Mouse (Mus musculus) left cerebral cortex, adult 9 months (tissue): Measurements from ENCODE around the gene Smtn.

ENCODE experiments used
- DNase-seq, 2 experiments: peaks; one replicate each; pipeline ENCODE4 v3.0.0; 2022; ENCODE audit warnings: low spot score in 2 of 2

Smtn gene

DNA sequence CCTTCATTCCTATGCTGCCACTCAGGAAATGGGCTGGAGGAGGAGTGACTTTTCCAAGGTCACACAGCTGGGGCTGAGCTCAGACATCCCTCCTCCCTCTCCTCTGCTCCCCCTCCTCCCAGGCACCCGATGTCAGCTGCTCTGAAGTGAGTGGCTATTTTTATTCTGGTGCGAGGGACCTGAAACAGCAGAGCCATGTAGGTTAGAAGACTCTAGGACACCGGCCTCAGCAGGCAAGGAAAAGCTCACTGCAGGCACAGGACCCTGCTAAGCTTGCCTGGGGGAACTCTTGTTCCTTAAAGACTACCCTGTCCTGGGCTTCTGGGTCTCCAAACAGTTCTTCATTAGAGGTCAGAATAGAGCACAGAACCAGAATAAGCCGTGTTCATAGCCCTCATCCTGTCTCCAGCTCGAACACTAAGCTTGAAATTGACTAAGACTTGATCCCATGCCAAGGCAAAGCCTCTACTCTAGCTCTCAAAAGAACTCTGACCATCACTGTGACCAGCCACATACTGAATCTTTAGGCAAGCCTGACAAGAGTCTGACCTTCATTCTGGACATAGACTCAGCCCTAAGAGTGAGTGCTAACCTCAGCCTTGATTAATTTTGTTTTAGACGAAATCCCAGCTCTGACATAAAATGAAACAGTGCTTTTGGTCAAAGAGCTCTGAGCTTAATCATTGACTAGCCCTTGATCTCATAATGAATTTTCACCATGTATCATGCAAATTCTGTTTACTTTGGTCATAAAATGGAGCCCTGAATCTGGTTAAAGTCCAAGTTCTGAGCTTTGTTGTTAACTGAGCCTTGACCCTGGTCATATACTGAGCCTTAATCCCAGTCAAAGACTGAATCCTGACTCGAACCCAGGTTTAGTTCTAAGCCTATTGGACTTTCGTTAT lies 31.0 kb downstream of the Smtn start:
- DNase-seq: no peak

DNA sequence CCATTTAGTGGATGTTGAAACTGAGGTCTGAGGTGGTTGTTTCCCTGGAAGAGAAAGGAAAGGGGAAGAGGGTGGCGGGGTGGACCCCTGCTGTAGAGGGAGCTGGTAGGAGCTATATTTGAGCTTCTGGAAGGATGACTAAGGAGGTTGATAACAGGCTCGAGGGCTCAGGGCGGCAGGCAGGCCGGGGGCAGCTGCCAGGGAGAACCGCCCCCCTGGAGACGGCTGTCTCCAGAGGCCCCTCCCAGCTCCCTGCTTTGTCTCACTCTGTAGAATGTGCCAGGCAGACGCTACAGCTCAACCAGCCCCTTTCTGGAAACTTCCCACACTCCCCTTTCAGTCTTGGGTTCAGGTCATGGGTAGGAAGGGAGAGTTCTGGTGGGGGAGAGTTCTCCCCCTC lies 32.2 kb downstream of the Smtn start:
- peak in 1 of 2 experiments; percentile 70 for DNase-seq

DNA sequence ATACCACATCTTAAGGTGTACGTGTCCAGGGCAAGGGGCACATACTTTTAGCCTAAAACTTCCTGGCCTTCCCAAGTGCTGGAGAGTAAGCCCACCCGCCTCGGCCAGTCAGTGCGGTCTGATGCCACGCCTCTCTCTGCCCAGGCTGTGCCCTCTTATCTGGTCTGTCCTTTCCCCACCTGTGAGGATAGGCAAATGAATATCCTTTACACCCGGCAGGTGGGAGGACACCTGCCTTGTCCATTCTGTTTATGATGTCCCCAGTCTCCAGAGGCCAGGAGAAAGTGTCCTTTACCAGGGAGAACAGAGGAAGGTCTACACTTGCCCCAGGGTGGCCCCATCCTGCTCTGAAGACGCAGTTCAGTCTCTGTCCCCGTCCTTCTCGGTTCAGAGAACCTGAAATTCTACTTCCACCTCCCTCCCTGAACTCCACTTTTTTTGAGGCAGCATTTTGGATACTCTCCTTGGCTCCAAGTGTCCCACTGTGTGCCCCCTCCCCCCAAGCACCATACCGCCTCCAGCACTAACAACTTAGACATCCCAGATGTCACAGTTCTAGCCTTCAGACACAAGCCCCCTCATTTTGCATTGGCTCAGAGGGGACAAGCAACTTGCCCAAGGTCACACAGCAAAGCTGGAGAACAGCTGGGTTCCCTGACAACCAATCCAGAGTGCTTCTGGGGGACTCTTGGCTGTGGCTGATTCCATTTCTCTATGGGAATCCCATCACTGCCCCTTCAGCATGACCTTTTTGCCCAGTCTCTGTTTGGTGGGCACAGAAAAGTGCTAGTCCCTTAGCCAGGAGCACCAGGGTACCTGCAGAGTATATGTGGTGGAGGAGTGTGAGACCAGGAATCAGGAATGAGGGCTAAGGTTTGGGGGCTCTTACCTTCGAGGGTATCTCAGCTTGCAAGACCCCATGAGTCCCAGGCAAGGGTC lies 36.4 kb downstream of the Smtn start:
- DNase-seq: no peak

DNA sequence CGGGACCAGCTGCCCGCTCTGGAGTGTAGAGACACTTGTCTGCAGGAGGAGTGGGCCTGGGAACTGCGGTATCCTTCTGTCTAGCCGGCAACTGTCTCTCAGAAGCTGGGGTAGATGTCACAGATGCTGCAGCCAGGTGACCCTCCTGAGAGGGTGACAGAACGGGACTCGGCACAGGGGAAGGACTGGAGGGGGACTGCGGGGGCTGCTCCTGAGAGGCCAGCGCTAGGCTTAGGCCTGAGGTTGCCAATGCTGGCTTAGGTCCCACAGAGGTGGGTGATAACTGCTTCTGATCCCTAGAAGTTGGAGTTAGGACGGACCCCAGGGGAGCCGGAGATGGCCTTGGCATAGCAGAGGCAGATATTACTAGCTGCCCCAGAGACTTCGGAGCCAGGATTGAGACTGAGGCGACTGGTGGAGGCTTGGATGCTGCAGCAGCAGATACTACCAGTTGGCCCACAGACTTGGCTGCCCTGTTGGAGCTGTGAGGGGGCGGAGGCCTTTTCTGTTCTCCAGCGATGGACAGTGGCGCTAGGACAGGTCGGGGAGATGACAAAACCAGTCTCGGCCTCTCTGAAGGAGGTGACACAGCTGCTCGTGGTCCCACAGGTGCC lies 37.8 kb downstream of the Smtn start:
- no peak for DNase-seq

DNA sequence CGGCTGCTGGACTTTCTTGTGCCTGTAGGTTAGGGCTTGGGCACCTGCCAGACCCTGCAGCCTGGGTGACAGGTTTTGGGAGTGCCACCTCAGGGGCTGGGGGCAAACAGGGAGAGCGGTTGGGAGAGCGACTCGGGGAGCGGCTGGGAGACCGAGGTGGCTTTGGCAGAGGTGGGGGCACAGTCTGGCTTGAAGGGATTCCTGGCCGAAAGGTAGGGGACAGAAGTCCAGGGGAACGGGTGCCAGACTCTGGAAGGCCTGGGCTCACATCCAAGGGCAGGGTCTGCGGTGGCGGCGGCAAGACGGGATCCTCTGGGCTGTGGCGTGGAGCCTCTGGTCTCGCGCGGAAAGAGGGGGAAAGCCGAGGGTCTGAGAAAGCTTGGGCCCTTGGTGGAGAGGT lies 38.4 kb downstream of the Smtn start:
- DNase-seq: no peak

DNA sequence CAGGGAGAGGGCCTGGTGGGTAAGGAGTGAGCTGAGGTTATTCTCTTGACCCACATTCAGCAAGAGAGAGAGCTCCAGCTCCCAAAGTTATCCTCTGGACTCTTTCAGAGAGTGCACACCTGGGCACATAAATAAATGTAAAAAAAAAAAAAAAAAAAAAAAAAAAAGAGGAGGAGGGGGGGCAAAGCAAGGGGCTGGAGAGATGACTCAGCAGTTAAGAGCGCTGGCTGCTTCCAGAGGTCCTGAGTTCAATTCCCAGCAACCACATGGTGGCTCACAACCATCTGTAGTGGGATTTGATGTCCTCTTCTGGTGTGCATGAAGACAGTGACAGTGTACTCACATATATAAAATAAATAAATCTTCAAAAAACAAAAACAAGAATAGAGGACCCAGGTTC lies 43.1 kb downstream of the Smtn start:
- no peak for DNase-seq

DNA sequence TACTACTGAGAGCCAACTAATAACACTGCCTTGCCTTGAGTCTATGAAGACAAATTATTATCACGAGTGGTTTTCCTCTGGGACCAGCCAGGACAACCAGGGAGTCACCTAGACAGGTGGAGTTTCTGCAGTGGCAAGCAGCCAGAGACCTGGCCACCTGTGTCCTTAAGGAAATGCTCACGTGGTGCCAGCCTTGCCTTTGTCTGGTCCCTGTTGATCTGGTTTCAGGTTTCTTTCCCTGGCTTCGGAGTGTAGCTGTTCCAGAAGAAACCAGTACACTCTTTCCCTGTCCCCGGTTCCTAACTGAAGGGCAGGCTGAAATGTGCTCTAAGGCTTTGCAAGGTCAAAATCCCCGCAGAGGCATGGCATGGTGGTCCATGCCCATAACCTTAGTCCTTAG lies 43.7 kb downstream of the Smtn start:
- no peak for DNase-seq

DNA sequence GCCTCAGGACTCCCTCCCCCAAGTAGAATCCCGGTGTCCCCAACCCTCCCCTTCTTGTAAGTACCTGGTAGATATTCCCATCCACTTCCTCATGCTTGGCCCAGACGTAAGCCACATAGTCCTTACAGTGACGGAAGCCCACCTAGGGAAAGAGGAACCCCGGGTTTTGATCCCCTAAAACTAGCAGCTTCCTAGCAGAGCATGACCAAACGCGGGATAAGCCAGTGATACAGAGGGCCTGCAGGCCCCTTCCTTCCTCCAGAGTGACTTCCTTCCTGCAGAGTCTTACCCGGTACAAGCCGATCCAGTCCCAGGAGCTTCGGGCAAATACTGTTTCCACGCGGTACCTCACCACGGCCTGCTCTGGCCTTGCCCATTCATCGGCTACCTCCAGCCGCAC lies 44.9 kb downstream of the Smtn start:
- no peak for DNase-seq

DNA sequence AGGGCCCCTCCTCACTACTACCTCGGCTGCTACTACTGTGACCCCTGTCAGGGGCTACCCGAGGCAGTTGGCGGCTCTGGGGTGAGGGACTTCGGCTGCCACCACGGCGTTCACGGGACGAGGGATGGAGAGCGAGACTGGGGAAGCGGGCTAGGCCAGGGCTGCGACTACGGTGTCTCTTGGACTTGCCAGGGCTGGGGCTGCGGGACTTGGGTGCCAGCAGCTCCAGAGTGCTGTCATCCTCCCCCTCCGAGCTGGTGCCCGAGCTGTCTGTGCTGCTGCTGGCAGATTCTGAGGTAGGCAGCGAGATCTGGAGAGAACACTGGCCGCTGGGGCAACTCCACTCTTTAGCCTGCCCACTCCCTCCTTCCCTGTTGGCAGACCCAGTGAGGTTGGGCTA lies 45.6 kb downstream of the Smtn start:
- no peak for DNase-seq

DNA sequence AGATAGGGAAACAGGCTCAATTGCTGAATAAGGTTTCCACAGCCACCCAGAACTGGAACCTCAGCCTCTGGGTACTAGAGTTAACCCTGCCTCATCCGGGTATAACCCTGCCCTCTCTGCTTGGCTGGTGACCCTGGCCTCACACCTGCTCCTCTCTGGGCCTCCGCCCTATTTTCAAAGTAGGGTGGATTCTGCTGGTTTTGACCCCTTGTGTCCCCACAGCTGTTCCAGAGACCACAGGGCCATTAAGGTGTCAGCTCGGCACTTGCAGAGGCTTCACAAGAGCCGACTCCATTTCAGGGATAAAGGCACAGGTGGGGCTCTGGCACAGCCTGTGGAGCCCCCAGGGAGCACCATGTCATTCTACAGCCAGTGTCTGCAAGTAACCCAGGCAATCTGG lies 47.7 kb downstream of the Smtn start:
- DNase-seq: no peak

DNA sequence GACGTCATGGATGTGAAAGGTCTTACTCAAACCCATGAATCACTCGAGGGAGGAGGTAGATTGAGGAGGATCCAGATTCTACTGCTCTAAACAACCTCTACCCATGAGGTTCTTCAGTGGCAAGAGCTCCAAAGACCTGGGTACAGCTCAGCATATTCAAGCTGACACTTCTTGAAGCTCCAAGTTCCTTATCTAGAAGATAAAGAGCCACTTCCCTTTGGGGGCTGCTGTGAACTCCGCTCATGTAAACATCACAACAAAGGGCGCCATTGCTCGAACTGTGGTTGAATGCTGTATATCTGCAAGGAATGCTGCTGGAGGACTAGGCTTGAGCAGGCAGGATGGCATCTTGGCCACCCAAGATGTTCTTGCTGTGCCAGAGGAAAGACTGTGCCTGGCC lies 51.4 kb downstream of the Smtn start:
- DNase-seq: no peak

DNA sequence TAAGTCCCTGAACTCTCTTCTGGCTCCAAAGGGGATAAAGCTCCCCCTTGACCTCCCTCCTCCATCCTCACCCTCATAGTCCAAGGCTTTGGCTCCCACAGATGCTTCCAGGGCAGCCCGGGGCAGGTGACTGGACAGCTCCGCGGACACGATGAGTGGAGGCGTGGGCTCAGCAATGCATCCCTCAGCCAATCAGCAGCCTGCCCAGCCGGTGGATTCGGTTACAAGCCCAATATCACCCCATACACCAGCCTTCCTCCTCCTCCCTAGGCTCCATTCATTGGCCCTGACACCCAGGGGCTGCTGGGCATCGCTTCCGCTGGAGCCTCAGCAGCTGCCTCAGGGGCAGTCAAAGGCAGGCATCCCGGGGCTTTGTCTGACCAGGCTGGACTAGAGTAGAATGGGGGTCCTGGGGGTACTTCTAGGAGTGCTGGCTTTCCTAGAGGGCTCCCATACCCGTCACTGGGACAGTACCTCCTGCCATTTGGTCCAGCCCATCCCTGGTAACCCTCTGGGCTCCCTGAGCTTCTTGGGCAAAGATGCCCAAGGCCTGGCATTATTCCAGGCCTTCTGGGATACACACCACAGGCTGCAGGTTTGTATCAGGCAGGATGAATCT lies 52.4 kb downstream of the Smtn start, which contains the start of gene Pla2g3:
TSS of gene Pla2g3 (plus strand) at position 333 of the 619 bp plus-strand sequence.
- DNase-seq: no peak

DNA sequence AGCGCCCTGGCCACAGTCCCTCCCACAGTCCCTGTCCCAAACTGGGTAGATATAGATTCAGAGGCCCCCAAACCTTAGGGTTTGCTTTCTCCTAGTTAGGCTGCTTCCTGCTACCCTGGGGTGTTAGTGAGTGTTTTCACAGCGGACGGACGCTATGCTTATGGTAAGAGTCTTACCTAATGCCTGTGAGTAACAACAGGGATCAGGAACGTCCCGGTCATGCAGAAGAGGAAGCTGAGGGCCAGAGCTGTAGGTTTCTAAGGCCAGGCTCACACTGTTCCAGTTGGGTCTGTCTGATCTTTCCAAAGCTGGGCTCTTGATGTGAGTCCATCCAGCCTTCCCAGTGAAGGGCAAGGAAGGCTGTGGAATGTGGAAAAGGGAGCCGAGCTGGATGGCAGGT lies 54.1 kb downstream of the Smtn start:
- no peak for DNase-seq

DNA sequence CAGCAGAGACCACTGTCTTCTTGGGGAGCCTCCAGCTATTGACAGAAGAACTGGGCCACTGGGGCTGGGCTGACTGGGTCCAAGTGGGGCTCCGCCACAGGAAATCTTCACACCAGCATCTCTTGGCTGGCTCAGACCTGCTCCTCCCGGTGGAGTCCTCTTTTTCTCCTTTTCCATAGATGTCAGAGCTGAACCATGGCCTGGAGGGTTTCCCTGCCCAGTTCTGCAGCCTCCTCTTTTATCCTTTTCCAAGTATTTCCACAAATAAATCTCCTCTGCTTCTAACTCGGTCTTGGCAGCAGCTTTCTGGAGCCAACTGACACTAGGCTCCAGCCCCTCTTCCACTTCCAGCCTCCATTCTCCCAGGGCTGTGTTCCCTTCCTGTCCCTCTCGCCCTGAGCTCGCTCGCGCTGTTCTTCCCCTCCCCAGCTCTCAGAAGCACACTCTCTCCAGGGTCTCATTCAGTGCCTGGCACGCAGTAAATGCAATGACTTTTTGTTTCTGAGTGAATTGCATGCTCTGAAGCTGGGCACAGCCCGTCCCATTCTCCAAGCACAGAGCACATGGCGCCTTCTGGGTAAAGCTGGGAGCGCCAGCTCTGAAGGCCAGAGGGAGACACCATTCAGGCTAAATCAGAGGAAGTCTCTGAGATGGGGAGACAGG lies 56.3 kb downstream of the Smtn start:
- peak; percentile 46 to 48 for DNase-seq

DNA sequence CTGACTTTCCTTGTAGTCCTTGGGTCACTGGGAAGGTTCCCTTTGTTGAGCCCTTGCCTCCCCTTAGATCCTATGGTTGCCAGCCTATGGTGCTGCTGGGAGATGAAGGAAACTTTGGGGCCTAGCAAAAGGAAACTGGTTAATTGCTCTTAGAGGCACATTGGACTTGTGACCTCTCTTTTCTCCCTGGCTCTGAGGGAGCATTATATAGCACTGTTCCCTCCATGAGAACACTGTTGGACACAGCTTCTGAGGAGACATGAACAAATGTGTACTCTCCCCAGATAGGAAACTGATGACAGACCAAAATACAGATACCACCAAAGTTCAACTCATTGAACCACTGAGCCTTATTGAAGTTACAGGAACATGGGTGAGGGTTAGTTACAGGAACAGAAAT lies 64.9 kb downstream of the Smtn start:
- no peak for DNase-seq

DNA sequence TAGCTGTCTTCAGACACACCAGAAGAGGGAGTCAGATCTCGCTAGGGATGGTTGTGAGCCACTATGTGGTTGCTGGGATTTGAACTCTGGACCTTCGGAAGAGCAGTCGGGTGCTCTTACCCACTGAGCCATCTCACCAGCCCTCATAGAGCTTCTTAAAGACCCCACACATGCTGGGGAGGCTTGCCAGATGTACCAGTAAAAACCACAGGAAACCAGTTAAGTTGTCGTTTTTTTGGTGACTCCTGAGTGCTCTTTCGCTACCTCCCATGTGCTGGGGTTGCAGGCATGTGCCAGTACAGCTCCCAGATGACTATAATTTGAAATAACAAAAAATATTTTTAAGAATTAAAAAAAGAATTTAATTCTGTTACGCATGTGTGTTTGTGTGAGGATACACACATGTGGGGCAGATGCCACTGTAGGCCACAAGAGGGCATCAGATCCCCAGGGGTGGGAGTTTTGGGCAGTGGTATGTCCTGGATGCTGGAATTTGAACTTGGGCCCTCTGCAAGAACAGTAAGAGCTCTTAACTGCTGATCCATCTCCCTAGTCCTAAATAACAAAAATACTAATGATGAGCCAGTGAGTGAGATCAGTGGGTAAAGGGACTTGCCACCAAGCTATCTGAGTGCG lies 65.8 kb downstream of the Smtn start:
- DNase-seq: no peak

DNA sequence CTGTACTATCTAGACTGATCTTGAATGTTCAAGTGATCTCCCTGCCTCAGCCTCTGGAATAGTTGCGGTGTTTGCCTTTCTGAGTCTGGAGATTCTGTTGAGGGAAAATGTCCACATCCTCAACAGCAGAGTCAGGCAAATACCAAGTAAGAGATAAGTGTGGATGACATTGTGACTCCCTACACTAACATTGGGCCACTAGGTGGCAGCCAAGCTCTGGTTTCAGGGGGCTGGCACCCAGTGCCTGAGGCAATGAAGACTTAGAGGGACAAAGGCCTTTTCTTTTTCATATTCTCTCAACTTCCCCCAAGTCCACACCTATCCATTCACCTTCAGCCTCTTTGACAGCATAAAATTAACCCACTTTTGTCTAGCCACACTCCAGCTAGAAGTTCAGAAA lies 67.9 kb downstream of the Smtn start:
- DNase-seq: peak in 1 of 2 experiments; percentile 87

DNA sequence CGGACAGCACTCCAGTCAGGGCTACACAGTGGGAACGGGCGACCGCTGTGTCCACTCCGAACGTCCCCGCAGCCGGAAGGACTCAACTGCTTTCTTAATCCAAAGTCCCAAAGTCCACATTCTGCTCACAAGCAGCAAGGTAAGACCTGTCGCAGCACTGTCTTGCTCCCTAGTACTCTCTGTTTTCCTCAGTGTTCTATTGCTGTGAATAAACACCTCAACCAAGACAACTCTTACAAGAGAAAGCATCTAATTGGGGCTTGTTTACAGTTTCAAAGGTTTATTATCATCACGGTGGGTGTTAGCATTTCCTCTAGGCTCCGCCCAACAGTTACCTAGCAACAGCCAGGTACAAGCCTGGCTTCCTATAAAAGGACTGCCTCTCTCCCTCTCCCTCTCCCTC lies 69.0 kb downstream of the Smtn start:
- DNase-seq: no peak
